ENCODE assay signal across 22 mouse cellular contexts in genomic region chr2:26017326-26017725, GRCm38 (mm10). TPM values are rescaled to one million over a fixed set of nuclear protein-coding genes. Genes with fewer than 3 reads are reported as not detected.
DNase-seq lines count a peak whose midpoint lies in the region; ATAC-seq and TF ChIP-seq lines count a peak whose summit lies in the region.
"Had no signal": no experiment of that assay in that cellular context is flagged by ENCODE, and none has a peak within 500 bp of the region (broad histone marks: within the 10 kb centered on the region; RNA-seq: fewer than 3 reads in every experiment).

No protein-coding gene starts in this region.

- intact Hi-C loops in heart, postnatal 36 days (cut with DNase I): no loop called here

- no peak for DNase-seq in heart, postnatal 36 days
- DNase-seq in liver: peak; percentile 70
- DNase-seq in urinary bladder, postnatal 25 days (ENCODE audit: low spot score): no peak
- DNase-seq: adrenal gland, adult 2 months; cerebellum, adult 2 months; heart, adult 18-20 months; heart, postnatal 4 days; kidney, postnatal 4 days; lung, adult 18-20 months; lung, postnatal 4 days; right cerebral cortex, postnatal 14 days had no signal

- H3K36me3 ChIP-seq in erythroblast, embryonic 14.5 days (ENCODE audit: control insufficient read depth): peaks cover 90% of the 10 kb centered on the region
- H3K36me3 ChIP-seq in heart, embryonic 13.5 days: peaks cover 39% of the 10 kb centered on the region
- H3K36me3 ChIP-seq in myocyte (ENCODE audit: control insufficient read depth, insufficient read depth): peaks cover 6% of the 10 kb centered on the region
- peaks cover 31% of the 10 kb centered on the region for H3K36me3 ChIP-seq in intestine, postnatal 0 days (ENCODE audit: control insufficient read depth, insufficient read depth)

- peak overlapping the region; percentile 83 for H3K4me3 ChIP-seq in erythroblast, embryonic 14.5 days (replicated peaks)
- H3K4me3 ChIP-seq in heart, embryonic 13.5 days: no peak overlapping the region
- H3K4me3 ChIP-seq in myocyte: no peak overlapping the region
- no peak overlapping the region for H3K4me3 ChIP-seq in intestine, postnatal 0 days (ENCODE audit: low read depth, low read length)
- H3K4me3 ChIP-seq: embryonic facial prominence, embryonic 12.5 days; forebrain, embryonic 10.5 days; midbrain, embryonic 10.5 days; neural tube, embryonic 12.5 days had no signal

- no peak for TF ChIP-seq CTCF in intestine, postnatal 0 days (IDR thresholded peaks at IDR 0.05; ENCODE audit: low read depth)

- peaks cover 45% of the 10 kb centered on the region for H3K79me2 ChIP-seq in myocyte (ENCODE audit: control insufficient read depth, insufficient read depth)

- peak overlapping the region; percentile 38; the same call in 1 of the 2 replicates for H3K9ac ChIP-seq in heart, embryonic 13.5 days
- H3K9ac ChIP-seq in intestine, postnatal 0 days (ENCODE audit: low read depth, low read length): no peak overlapping the region
- H3K9ac ChIP-seq: embryonic facial prominence, embryonic 12.5 days; neural tube, embryonic 12.5 days had no signal

- H3K27ac ChIP-seq in heart, embryonic 13.5 days (replicated peaks): no peak overlapping the region
- no peak overlapping the region for H3K27ac ChIP-seq in intestine, postnatal 0 days (ENCODE audit: low read depth, low read length)
- H3K27ac ChIP-seq: embryonic facial prominence, embryonic 12.5 days; forebrain, embryonic 10.5 days; midbrain, embryonic 10.5 days; neural tube, embryonic 12.5 days had no signal

- H3K4me2 ChIP-seq in heart, embryonic 13.5 days: peak overlapping the region; percentile 31
- H3K4me2 ChIP-seq in myocyte (ENCODE audit: low read depth): peak overlapping the region; percentile 33
- H3K4me2 ChIP-seq in intestine, postnatal 0 days (replicated peaks; ENCODE audit: low read depth): no peak overlapping the region
- H3K4me2 ChIP-seq: embryonic facial prominence, embryonic 12.5 days; neural tube, embryonic 12.5 days had no signal

- H3K4me1 ChIP-seq in erythroblast, embryonic 14.5 days (ENCODE audit: control insufficient read depth): peaks cover 79% of the 10 kb centered on the region
- peaks cover 58% of the 10 kb centered on the region for H3K4me1 ChIP-seq in heart, embryonic 13.5 days
- no peaks in the 10 kb centered on the region for H3K4me1 ChIP-seq in intestine, postnatal 0 days (replicated peaks; ENCODE audit: control insufficient read depth, insufficient read depth, low read length)

- H3ac ChIP-seq in myocyte (ENCODE audit: control insufficient read depth, insufficient read length): no peak overlapping the region

- no peaks in the 10 kb centered on the region for H3K27me3 ChIP-seq in erythroblast, embryonic 14.5 days (ENCODE audit: control insufficient read depth)
- H3K27me3 ChIP-seq in heart, embryonic 13.5 days (replicated peaks): no peaks in the 10 kb centered on the region
- no peaks in the 10 kb centered on the region for H3K27me3 ChIP-seq in myocyte (ENCODE audit: control insufficient read depth, insufficient read depth, insufficient read length)
- no peaks in the 10 kb centered on the region for H3K27me3 ChIP-seq in intestine, postnatal 0 days (replicated peaks; ENCODE audit: control insufficient read depth, insufficient read depth, low read length)
- H3K27me3 ChIP-seq: CH12.LX; embryonic facial prominence, embryonic 12.5 days; neural tube, embryonic 12.5 days had no signal

- ATAC-seq in erythroblast, adult 5-6 weeks (replicated peaks; ENCODE audit: low FRiP score, poor library complexity, severe bottlenecking): no peak
- no peak for ATAC-seq in heart, embryonic 13.5 days (ENCODE audit: extremely low read depth, insufficient number of reproducible peaks, low FRiP score, low TSS enrichment)
- ATAC-seq in intestine, postnatal 0 days: no peak
- ATAC-seq: inflammation-experienced regulatory T-cells, adult 6 months had no signal

- WGBS in heart, embryonic 13.5 days: 45% methylated on average over 4 of the region's 4 CpGs
- WGBS in intestine, postnatal 0 days: 64% methylated on average over 4 of the region's 4 CpGs

- TF ChIP-seq POLR2A in myocyte (IDR thresholded peaks at IDR 0.05; ENCODE audit: insufficient read length, low read depth): no peak

- H3K9me3 ChIP-seq in erythroblast, embryonic 14.5 days (ENCODE audit: control insufficient read depth, low read length): no peaks in the 10 kb centered on the region
- no peaks in the 10 kb centered on the region for H3K9me3 ChIP-seq in heart, embryonic 13.5 days
- no peaks in the 10 kb centered on the region for H3K9me3 ChIP-seq in intestine, postnatal 0 days (ENCODE audit: control insufficient read depth)
- H3K9me3 ChIP-seq: embryonic facial prominence, embryonic 12.5 days; forebrain, embryonic 10.5 days; midbrain, embryonic 10.5 days; neural tube, embryonic 12.5 days had no signal

TF ChIP-seq in myocyte, 11 proteins besides CTCF, POLR2A, EP300 and RAD21:
- no peak for TF ChIP-seq MAX (IDR thresholded peaks at IDR 0.05; ENCODE audit: low read depth)
- TF ChIP-seq USF1 (IDR thresholded peaks at IDR 0.05; ENCODE audit: low read depth): no peak
- TF ChIP-seq TCF12 (IDR thresholded peaks at IDR 0.05; ENCODE audit: insufficient read depth, poor library complexity, severe bottlenecking): no peak
- TF ChIP-seq E2F4 (IDR thresholded peaks at IDR 0.05; ENCODE audit: insufficient read depth): no peak
- no peak for TF ChIP-seq MYOD1 (IDR thresholded peaks at IDR 0.05; ENCODE audit: control insufficient read depth in 1 of 3, insufficient read length in 2 of 3, low read depth in 2 of 3)
- no peak for TF ChIP-seq SRF (IDR thresholded peaks at IDR 0.05; ENCODE audit: control insufficient read depth, insufficient read length, low read depth)
- TF ChIP-seq REST (IDR thresholded peaks at IDR 0.05; ENCODE audit: insufficient read depth, insufficient read length): no peak
- TF ChIP-seq TCF3 (IDR thresholded peaks at IDR 0.05; ENCODE audit: insufficient read length, low read depth): no peak
- no peak for TF ChIP-seq MYOG (IDR thresholded peaks at IDR 0.05; ENCODE audit: control insufficient read depth in 1 of 3, insufficient read depth in 1 of 3, insufficient read length in 2 of 3, low read depth in 2 of 3)
- TF ChIP-seq CEBPB (IDR thresholded peaks at IDR 0.05; ENCODE audit: insufficient read depth, poor library complexity, severe bottlenecking): no peak

RNA-seq across cellular contexts. Expression of gene Ubac1, which starts 4.2 kb away (rescaled TPM):
- polyA plus RNA-seq in erythroblast, embryonic 14.5 days (2012): 155 and 250 TPM in 2 replicates
- total RNA-seq in erythroblast, adult 5-6 weeks (2015; ENCODE audit: low replicate concordance): 531 and 563 TPM in 2 replicates
- 630 and 869 TPM in 2 replicates for total RNA-seq in erythroblast, adult 5-6 weeks (2017; ENCODE audit: low replicate concordance)
- polyA plus RNA-seq in heart, embryonic 13.5 days (2015; fragmentation: Nextera tagmentation; extraction: Ambion mirVana): 97.0 and 111 TPM in 2 replicates
- total RNA-seq in heart, postnatal 36 days (2021): 10 to 100 TPM; 84.8 to 97.5 TPM
- 128 TPM for polyA plus RNA-seq in myocyte (2012; fragmentation: generic; extraction: Trizol)
- 45.8 TPM in 2 replicates for polyA plus RNA-seq in intestine, postnatal 0 days (2015; fragmentation: Nextera tagmentation; extraction: Ambion mirVana)

RNA-seq across cellular contexts. Expression of gene Camsap1, which starts 34.2 kb away (rescaled TPM):
- 0.53 and 0.75 TPM in 2 replicates for polyA plus RNA-seq in erythroblast, embryonic 14.5 days (2012)
- 4.0 and 20.9 TPM in 2 replicates for total RNA-seq in erythroblast, adult 5-6 weeks (2015; ENCODE audit: low replicate concordance)
- 10.7 and 19.5 TPM in 2 replicates for total RNA-seq in erythroblast, adult 5-6 weeks (2017; ENCODE audit: low replicate concordance)
- polyA plus RNA-seq in heart, embryonic 13.5 days (2015; fragmentation: Nextera tagmentation; extraction: Ambion mirVana): 6.6 and 11.6 TPM in 2 replicates
- 10 to 100 TPM; 37.9 to 46.2 TPM for total RNA-seq in heart, postnatal 36 days (2021)
- 12.1 TPM for polyA plus RNA-seq in myocyte (2012; fragmentation: generic; extraction: Trizol)
- 3.5 and 4.9 TPM in 2 replicates for polyA plus RNA-seq in intestine, postnatal 0 days (2015; fragmentation: Nextera tagmentation; extraction: Ambion mirVana)
